Mouse (Mus musculus) kidney, adult 11 months (tissue): ENCODE data around the gene Psen1.

Experiments used
- DNase-seq: peaks from one replicate; pipeline ENCODE4 v3.0.0; 2022

Gene Psen1

GRCm38 (mm10) chr12:83780181-83780580, 92.2 kb downstream of the Psen1 start:
- no peak for DNase-seq

- no peak for DNase-seq
Observed at GRCm38 (mm10) chr12:83781204-83781603, 93.3 kb downstream of the Psen1 start.

- no peak for DNase-seq
Observed at GRCm38 (mm10) chr12:83781640-83782278, 93.8 kb downstream of the Psen1 start.

- no peak for DNase-seq
Observed at GRCm38 (mm10) chr12:83782669-83783068, 94.7 kb downstream of the Psen1 start.
